22 mouse cellular contexts compared by ENCODE assay signal in the genomic region with DNA sequence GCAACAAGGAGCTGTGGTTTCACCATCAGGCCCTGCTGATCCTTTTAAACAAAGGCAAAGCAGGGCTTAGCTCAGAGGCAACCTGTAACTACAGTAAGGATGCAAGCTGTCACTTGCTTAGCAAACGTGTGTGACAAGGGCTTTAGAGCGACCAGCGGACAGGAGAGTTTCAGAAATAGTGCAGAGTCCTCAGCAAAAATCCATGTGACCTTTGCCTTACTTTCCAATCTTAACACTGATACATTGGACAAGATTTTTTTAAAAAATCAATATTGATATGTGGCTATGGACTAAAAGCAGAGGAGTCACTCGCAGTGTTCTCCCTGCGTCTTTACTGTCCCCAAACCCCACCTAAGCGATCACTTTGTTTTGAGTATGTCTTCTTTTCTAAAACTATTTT. TPM values are rescaled to one million over a fixed set of nuclear protein-coding genes. Genes with fewer than 3 reads are reported as not detected.
DNase-seq lines count a peak whose midpoint lies in the region; ATAC-seq and TF ChIP-seq lines count a peak whose summit lies in the region.
"Had no signal": no experiment of that assay in that cellular context is flagged by ENCODE, and none has a peak within 500 bp of the region (broad histone marks: within the 10 kb centered on the region; RNA-seq: fewer than 3 reads in every experiment).

No protein-coding gene starts in this region.

- peaks cover 20% of the 10 kb centered on the region for H3K4me1 ChIP-seq in kidney, embryonic 14.5 days (ENCODE audit: control insufficient read depth, insufficient read depth, low read length)
- peaks cover 36% of the 10 kb centered on the region for H3K4me1 ChIP-seq in kidney, adult 2 months (ENCODE audit: control insufficient read depth, insufficient read depth, low read length)
- peaks cover 14% of the 10 kb centered on the region; the same call in 1 of the 2 replicates for H3K4me1 ChIP-seq in intestine, embryonic 15.5 days (replicated peaks)
- peaks cover 16% of the 10 kb centered on the region; the same call in 1 of the 2 replicates for H3K4me1 ChIP-seq in small intestine, adult 2 months (ENCODE audit: control insufficient read depth, insufficient read depth, insufficient read length, low read length)

- no peak overlapping the region for H3K9ac ChIP-seq in kidney, embryonic 14.5 days (ENCODE audit: low read depth, low read length)
- no peak overlapping the region for H3K9ac ChIP-seq in intestine, embryonic 15.5 days
- H3K9ac ChIP-seq: forebrain, embryonic 13.5 days; forebrain, postnatal 0 days; hindbrain, embryonic 14.5 days had no signal

- H3K36me3 ChIP-seq in kidney, embryonic 14.5 days (ENCODE audit: control insufficient read depth, insufficient read depth, low read length) = no peaks in the 10 kb centered on the region
- H3K36me3 ChIP-seq in kidney, adult 2 months (ENCODE audit: control insufficient read depth, insufficient read depth, low read length) = no peaks in the 10 kb centered on the region
- H3K36me3 ChIP-seq in intestine, embryonic 15.5 days = no peaks in the 10 kb centered on the region
- no peaks in the 10 kb centered on the region; the same call in 1 of the 2 replicates for H3K36me3 ChIP-seq in small intestine, adult 2 months (ENCODE audit: control insufficient read depth, insufficient read depth, low read length)
- H3K36me3 ChIP-seq: embryonic facial prominence, embryonic 10.5 days; hindbrain, embryonic 10.5 days had no signal

- peak overlapping the region; percentile 97 for H3K27ac ChIP-seq in gastrocnemius, adult 2 months
- H3K27ac ChIP-seq in kidney, embryonic 14.5 days (ENCODE audit: low read depth, low read length) = 0 out of 2 replicates have a peak overlapping the region, but pooled peaks have one; percentile 14
- no peak overlapping the region for H3K27ac ChIP-seq in kidney, adult 2 months (ENCODE audit: insufficient read depth, low read depth, low read length)
- H3K27ac ChIP-seq in intestine, embryonic 15.5 days = peak overlapping the region; percentile 20
- peak overlapping the region; percentile 94; the same call in 1 of the 2 replicates for H3K27ac ChIP-seq in small intestine, adult 2 months (ENCODE audit: insufficient read depth, low read depth, low read length)
- H3K27ac ChIP-seq: embryonic facial prominence, embryonic 10.5 days; forebrain, embryonic 13.5 days; hindbrain, embryonic 10.5 days; hindbrain, embryonic 14.5 days had no signal

- no peaks in the 10 kb centered on the region for H3K27me3 ChIP-seq in kidney, embryonic 14.5 days (ENCODE audit: control insufficient read depth, insufficient read depth, low read length)
- H3K27me3 ChIP-seq in kidney, adult 2 months (replicated peaks; ENCODE audit: control insufficient read depth, insufficient read depth, low read length) = no peaks in the 10 kb centered on the region
- H3K27me3 ChIP-seq in intestine, embryonic 15.5 days (replicated peaks) = no peaks in the 10 kb centered on the region
- H3K27me3 ChIP-seq in small intestine, adult 2 months (ENCODE audit: control insufficient read depth, insufficient read depth, low read length) = no peaks in the 10 kb centered on the region
- H3K27me3 ChIP-seq: forebrain, embryonic 13.5 days had no signal

- TF ChIP-seq CTCF in gastrocnemius, adult 2 months (IDR thresholded peaks at IDR 0.05) = no peak
- TF ChIP-seq CTCF in kidney, adult 2 months (conservative IDR thresholded peaks at IDR 0.05; ENCODE audit: insufficient read depth, insufficient read length, low read depth, low read length) = no peak
- TF ChIP-seq CTCF in small intestine, adult 2 months (IDR thresholded peaks at IDR 0.05; ENCODE audit: extremely low read depth, insufficient read length, insufficient replicate concordance, low read depth, low read length) = no peak

- no peak for DNase-seq in gastrocnemius, adult 2 months
- no peak for DNase-seq in gastrocnemius, postnatal 25 days
- no peak for DNase-seq in kidney, adult 2 months
- DNase-seq in left cerebral cortex, postnatal 36 days (ENCODE audit: low spot score in 2 of 2) = no peak
- no peak for DNase-seq in left cerebral cortex, adult 8-10 months (ENCODE audit: low spot score in 2 of 2)

- H3K4me2 ChIP-seq in kidney, embryonic 14.5 days (replicated peaks; ENCODE audit: low read depth, low read length) = no peak overlapping the region
- no peak overlapping the region for H3K4me2 ChIP-seq in intestine, embryonic 15.5 days (replicated peaks)

- ATAC-seq in kidney, embryonic 14.5 days (ENCODE audit: low FRiP score, low TSS enrichment) = no peak
- ATAC-seq in intestine, embryonic 15.5 days = no peak

- 92% methylated on average over 6 of the region's 6 CpGs for WGBS in kidney, embryonic 14.5 days
- WGBS in kidney, adult 2 months = 84% methylated on average over 6 of the region's 6 CpGs
- 78% methylated on average over 6 of the region's 6 CpGs for WGBS in intestine, embryonic 15.5 days
- WGBS in small intestine, adult 2 months = 52% methylated on average over 6 of the region's 6 CpGs

- intact Hi-C loops in gastrocnemius, adult 2 months (cut with DNase I) = loop anchor here (5.0 kb wide), 1 partner anchor 59 kb away; the partner anchor contains the start of gene Otud3
- intact Hi-C loops in left cerebral cortex, postnatal 36 days (cut with DNase I) = no loop called here

- H3K4me3 ChIP-seq in gastrocnemius, adult 2 months = no peak overlapping the region
- H3K4me3 ChIP-seq in kidney, embryonic 14.5 days (ENCODE audit: low read length) = no peak overlapping the region
- H3K4me3 ChIP-seq in kidney, adult 2 months (ENCODE audit: insufficient read depth, low read depth, low read length) = no peak overlapping the region
- H3K4me3 ChIP-seq in intestine, embryonic 15.5 days (replicated peaks) = no peak overlapping the region
- no peak overlapping the region for H3K4me3 ChIP-seq in small intestine, adult 2 months (ENCODE audit: low read depth, low read length)
- H3K4me3 ChIP-seq: forebrain, embryonic 13.5 days had no signal

- H3K9me3 ChIP-seq in kidney, embryonic 14.5 days (ENCODE audit: control insufficient read depth, low read length) = no peaks in the 10 kb centered on the region
- H3K9me3 ChIP-seq in intestine, embryonic 15.5 days = no peaks in the 10 kb centered on the region
- H3K9me3 ChIP-seq: embryonic facial prominence, embryonic 10.5 days; forebrain, embryonic 13.5 days; hindbrain, embryonic 10.5 days had no signal

- TF ChIP-seq POLR2A in kidney, adult 2 months (IDR thresholded peaks at IDR 0.05; ENCODE audit: low read depth, low read length) = no peak
- no peak for TF ChIP-seq POLR2A in small intestine, adult 2 months (IDR thresholded peaks at IDR 0.05; ENCODE audit: low read depth, low read length)

RNA-seq across cellular contexts. Expression of gene Tmco4, which starts 1.3 kb away (rescaled TPM):
- 1 to 10 TPM; 7.5 to 7.6 TPM for total RNA-seq in gastrocnemius, adult 2 months (2021)
- 1 to 10 TPM; 4.7 TPM for total RNA-seq in gastrocnemius, postnatal 25 days (2021)
- polyA plus RNA-seq in kidney, embryonic 14.5 days (2014; fragmentation: Nextera tagmentation; extraction: Ambion mirVana) = 3.5 and 4.7 TPM in 2 replicates
- polyA plus RNA-seq in kidney, adult 2 months (2012; rRNA removed) = 19.6 and 22.4 TPM in 2 replicates
- 14.1 and 14.3 TPM in 2 replicates for polyA plus RNA-seq in intestine, embryonic 15.5 days (2015; fragmentation: Nextera tagmentation; extraction: Ambion mirVana)
- polyA plus RNA-seq in small intestine, adult 2 months (2012; rRNA removed) = 23.2 and 34.2 TPM in 2 replicates
- total RNA-seq in left cerebral cortex, postnatal 36 days (2021) = 1 to 10 TPM; 2.6 to 2.7 TPM
- 1 to 10 TPM; 2.3 to 3.6 (median 3.5) TPM for total RNA-seq in left cerebral cortex, adult 8-10 months (2022)

RNA-seq across cellular contexts. Expression of gene Rnf186, which starts 4.5 kb away (rescaled TPM):
- total RNA-seq in gastrocnemius, adult 2 months (2021) = not detected
- total RNA-seq in gastrocnemius, postnatal 25 days (2021) = not detected
- 4.3 and 5.8 TPM in 2 replicates for polyA plus RNA-seq in kidney, embryonic 14.5 days (2014; fragmentation: Nextera tagmentation; extraction: Ambion mirVana)
- polyA plus RNA-seq in kidney, adult 2 months (2012; rRNA removed) = 126 and 171 TPM in 2 replicates
- 79.5 and 98.0 TPM in 2 replicates for polyA plus RNA-seq in intestine, embryonic 15.5 days (2015; fragmentation: Nextera tagmentation; extraction: Ambion mirVana)
- 309 and 461 TPM in 2 replicates for polyA plus RNA-seq in small intestine, adult 2 months (2012; rRNA removed)
- total RNA-seq in left cerebral cortex, postnatal 36 days (2021) = not detected
- not detected for total RNA-seq in left cerebral cortex, adult 8-10 months (2022)
- total RNA-seq: adrenal gland, adult 18-20 months; adrenal gland, postnatal 14 days; forebrain, postnatal 0 days; gastrocnemius, adult 18-20 months; gastrocnemius, postnatal 36 days; heart, postnatal 25 days had no signal
- polyA plus RNA-seq: CD4-positive, CD25-positive, alpha-beta regulatory T cell, adult 4 months; embryonic facial prominence, embryonic 10.5 days; embryonic facial prominence, embryonic 14.5 days; forebrain, postnatal 0 days; G1E; heart, embryonic 14.5 days; hindbrain, embryonic 10.5 days; hindbrain, embryonic 14.5 days had no signal

RNA-seq across cellular contexts. Expression of gene Otud3, which starts 57.6 kb away (rescaled TPM):
- 10 to 100 TPM; 15.7 to 17.2 TPM for total RNA-seq in gastrocnemius, adult 2 months (2021)
- 10 to 100 TPM; 11.4 to 13.8 TPM for total RNA-seq in gastrocnemius, postnatal 25 days (2021)
- polyA plus RNA-seq in kidney, embryonic 14.5 days (2014; fragmentation: Nextera tagmentation; extraction: Ambion mirVana) = 3.0 and 4.2 TPM in 2 replicates
- polyA plus RNA-seq in kidney, adult 2 months (2012; rRNA removed) = 8.3 and 8.4 TPM in 2 replicates
- polyA plus RNA-seq in intestine, embryonic 15.5 days (2015; fragmentation: Nextera tagmentation; extraction: Ambion mirVana) = 4.5 and 6.2 TPM in 2 replicates
- polyA plus RNA-seq in small intestine, adult 2 months (2012; rRNA removed) = 7.4 and 10.3 TPM in 2 replicates
- total RNA-seq in left cerebral cortex, postnatal 36 days (2021) = 10 to 100 TPM; 18.1 to 18.3 TPM
- total RNA-seq in left cerebral cortex, adult 8-10 months (2022) = 10 to 100 TPM; 11.8 to 16.6 (median 15.9) TPM
